Mouse (Mus musculus) lung, embryonic 14.5 days (tissue): ENCODE measurements around the gene Tgfb1. TPM values are rescaled to one million over a fixed set of nuclear protein-coding genes. Genes with fewer than 3 reads are reported as not detected.

ENCODE experiments used
- ATAC-seq: fragments of 200-750 bp; cut with Nextera tagmentation; 2 replicates; pipeline ENCODE4 v1.8.0; 2017; ENCODE audit warnings: mild to moderate bottlenecking, moderate TSS enrichment, moderate library complexity; ENCODE audit not compliant: insufficient read depth
- DNase-seq: peaks from one replicate; pipeline ENCODE4 v3.0.0-alpha.2; 2015
- H3K27ac ChIP-seq: fragments of 300-500 bp; sonication (generic); 2 replicates; pipeline ENCODE4 v1.5.1; 2014; ENCODE audit warnings: low read depth, mild to moderate bottlenecking, moderate library complexity
- H3K27me3 ChIP-seq: fragments of 300-500 bp; sonication (generic); 2 replicates; pipeline ENCODE4 v1.6.1; 2014; ENCODE audit warnings: low read length, control low read depth; ENCODE audit not compliant: insufficient read depth
- H3K36me3 ChIP-seq: fragments of 300-500 bp; sonication (generic); 2 replicates; pipeline ENCODE4 v1.6.1; 2014; ENCODE audit warnings: control low read depth; ENCODE audit not compliant: insufficient read depth
- H3K4me1 ChIP-seq: fragments of 300-500 bp; sonication (generic); 2 replicates; pipeline ENCODE4 v1.6.1; 2014; ENCODE audit warnings: antibody characterized with exemption, control low read depth; ENCODE audit not compliant: insufficient read depth
- H3K4me2 ChIP-seq: fragments of 300-500 bp; sonication (generic); 2 replicates; pipeline ENCODE4 v1.6.1; 2014; ENCODE audit warnings: mild to moderate bottlenecking
- H3K4me3 ChIP-seq: fragments of 300-500 bp; sonication (generic); 2 replicates; pipeline ENCODE4 v1.5.1; 2014; ENCODE audit warnings: low read depth, low read length
- H3K9ac ChIP-seq: fragments of 300-500 bp; sonication (generic); 2 replicates; pipeline ENCODE4 v1.6.1; 2014
- H3K9me3 ChIP-seq: fragments of 300-500 bp; sonication (generic); 2 replicates; pipeline ENCODE4 v1.6.1; 2016; ENCODE audit warnings: low read depth, low read length, control low read depth
- CTCF ChIP-seq: IDR thresholded peaks from 2 replicates; pipeline ENCODE4 v1.5.1; 2016; ENCODE audit warnings: antibody characterized with exemption, low read depth
- WGBS: fragments of 180-500 bp; shearing (Covaris S2); extraction: QIAGEN DNeasy Blood & Tissue Kit; methylation state at CpG from one replicate; pipeline ENCODE4 v1.1.7; 2014; 5-methylcytosine and 5-hydroxymethylcytosine counted together
- polyA plus RNA-seq: library from polyadenylated mRNA; unstranded; fragments of >200 nt; fragmentation: Nextera tagmentation; extraction: Ambion mirVana; gene quantifications from 2 replicates; pipeline ENCODE4 v1.2.1, GENCODE M21; 2014

Gene Tgfb1
- polyA plus RNA-seq, 1 experiment from 2014 or later, result 4.1 TPM

DNA sequence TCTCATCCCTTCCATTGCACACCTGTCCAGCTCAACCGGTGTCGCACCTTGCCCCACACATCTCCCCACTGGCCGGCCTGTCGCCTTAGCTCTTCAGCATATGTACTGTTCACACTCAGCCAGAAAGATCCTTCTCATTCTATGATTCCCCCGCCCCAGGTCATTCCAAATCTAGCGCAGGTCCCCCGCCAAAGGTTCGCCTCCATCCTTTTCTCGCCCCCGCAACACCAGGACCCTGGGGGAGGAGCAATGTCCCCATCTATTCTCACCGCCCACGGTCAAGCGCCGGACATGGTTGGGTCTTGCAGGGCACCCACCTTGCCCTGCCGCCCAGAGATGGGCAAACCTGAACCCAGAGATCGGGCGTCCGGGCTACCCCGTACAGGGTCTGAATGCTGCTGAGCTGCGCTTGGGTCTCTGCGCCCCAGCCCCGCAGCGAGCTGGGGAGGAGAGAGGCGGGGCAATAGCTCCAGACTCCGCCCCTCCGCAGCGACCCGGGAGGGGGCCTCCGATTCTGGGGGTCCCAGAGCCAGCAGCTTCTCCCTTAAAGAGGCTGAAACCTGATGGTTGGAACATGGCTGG lies 12.0 kb upstream of the Tgfb1 start, which contains the start of gene Tmem91:
TSS of gene Tmem91 (minus strand) at position 448 of the 582 bp plus-strand sequence.
- no peak within 1 kb of the TSS for H3K27ac ChIP-seq
- WGBS, result 3% methylated on average over 29 of the region's 29 CpGs
- 0 out of 2 replicates have a peak within 1 kb of the TSS, but pooled peaks have one; percentile 6 for H3K9ac ChIP-seq
- H3K4me2 ChIP-seq, result peak within 1 kb of the TSS; percentile 56
- TF ChIP-seq CTCF, result no peak
- H3K4me1 ChIP-seq, result 0 out of 2 replicates have a peak, but pooled peaks cover 4% of the 10 kb centered on the region
- H3K36me3 ChIP-seq, result no peaks in the 10 kb centered on the region
- no peaks in the 10 kb centered on the region for H3K9me3 ChIP-seq
- ATAC-seq, result no peak
- peaks cover 32% of the 10 kb centered on the region for H3K27me3 ChIP-seq
- DNase-seq, result no peak
- H3K4me3 ChIP-seq, result peak within 1 kb of the TSS; percentile 29

DNA sequence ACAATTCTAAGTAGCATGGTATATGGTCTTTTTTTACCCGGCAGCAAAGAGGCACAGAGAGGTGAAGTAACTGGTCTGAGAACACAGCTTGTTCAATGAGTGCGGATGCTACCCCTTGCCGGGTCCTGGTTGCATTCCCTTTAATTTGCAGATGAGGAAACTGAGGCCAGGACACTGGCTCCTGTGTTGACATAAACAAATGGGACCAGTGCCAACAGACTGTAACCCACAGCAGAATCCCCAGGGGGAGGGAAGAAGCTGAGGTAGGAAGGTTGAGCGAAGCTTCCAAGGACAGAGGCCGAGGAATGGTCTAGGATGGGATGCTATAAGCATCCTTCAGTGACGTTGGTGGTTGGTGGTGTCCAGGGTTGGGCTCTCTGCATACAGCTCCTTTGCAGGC lies 11.4 kb upstream of the Tgfb1 start:
- no peak overlapping the region for H3K27ac ChIP-seq
- ATAC-seq (no peak), DNase-seq (no peak)

GRCm38 (mm10) chr7:25676085-25676781 lies 10.6 kb upstream of the Tgfb1 start:
- DNase-seq (peak; percentile 84), ATAC-seq (no peak)
- no peak for TF ChIP-seq CTCF
- Histone ChIP-seq H3K36me3 (no peaks in the 10 kb centered on the region), H3K4me1 (peaks cover 5% of the 10 kb centered on the region), H3K9ac (no peak overlapping the region), H3K27ac (no peak overlapping the region), H3K4me3 (no peak overlapping the region), H3K4me2 (no peak overlapping the region; the same call in 1 of the 2 replicates), H3K9me3 (no peaks in the 10 kb centered on the region), H3K27me3 (peaks cover 32% of the 10 kb centered on the region)
- WGBS, result 35% methylated on average over 15 of the region's 15 CpGs

More for the DNA sequence above, 11.4 kb upstream of the Tgfb1 start:
- Histone ChIP-seq H3K36me3 (no peaks in the 10 kb centered on the region), H3K9me3 (no peaks in the 10 kb centered on the region), H3K4me3 (peak overlapping the region; percentile 29; the same call in 1 of the 2 replicates), H3K4me2 (peak overlapping the region; percentile 56), H3K9ac (no peak overlapping the region), H3K4me1 (0 out of 2 replicates have a peak, but pooled peaks cover 4% of the 10 kb centered on the region), H3K27me3 (peaks cover 32% of the 10 kb centered on the region)
- WGBS, result 50% methylated on average over 6 of the region's 6 CpGs
- no peak for TF ChIP-seq CTCF

DNA sequence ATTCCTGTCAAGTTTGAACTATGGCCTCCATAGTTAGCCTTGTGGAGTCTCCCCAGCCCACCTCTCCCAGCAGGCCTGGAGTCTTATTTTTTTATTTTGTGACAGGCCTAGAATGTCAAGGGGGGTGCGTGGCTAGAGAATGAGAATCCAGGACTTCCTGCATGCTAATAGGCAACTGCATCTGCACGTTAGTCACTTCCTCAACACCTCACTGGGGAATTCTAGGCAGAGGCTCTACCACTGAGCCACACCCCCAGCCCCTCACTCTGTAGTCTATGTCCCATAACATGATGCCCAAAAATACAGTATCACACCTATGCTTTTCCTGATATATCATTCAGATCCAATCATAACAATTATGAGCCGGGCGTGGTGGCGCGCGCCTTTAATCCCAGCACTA lies 9.8 kb upstream of the Tgfb1 start:
- Histone ChIP-seq H3K4me2 (no peak overlapping the region), H3K4me3 (no peak overlapping the region), H3K9me3 (no peaks in the 10 kb centered on the region), H3K36me3 (no peaks in the 10 kb centered on the region), H3K9ac (no peak overlapping the region), H3K27me3 (peaks cover 32% of the 10 kb centered on the region), H3K4me1 (peaks cover 10% of the 10 kb centered on the region), H3K27ac (no peak overlapping the region)
- 86% methylated on average over 7 of the region's 7 CpGs for WGBS
- no peak for ATAC-seq
- DNase-seq, result no peak
- no peak for TF ChIP-seq CTCF

DNA sequence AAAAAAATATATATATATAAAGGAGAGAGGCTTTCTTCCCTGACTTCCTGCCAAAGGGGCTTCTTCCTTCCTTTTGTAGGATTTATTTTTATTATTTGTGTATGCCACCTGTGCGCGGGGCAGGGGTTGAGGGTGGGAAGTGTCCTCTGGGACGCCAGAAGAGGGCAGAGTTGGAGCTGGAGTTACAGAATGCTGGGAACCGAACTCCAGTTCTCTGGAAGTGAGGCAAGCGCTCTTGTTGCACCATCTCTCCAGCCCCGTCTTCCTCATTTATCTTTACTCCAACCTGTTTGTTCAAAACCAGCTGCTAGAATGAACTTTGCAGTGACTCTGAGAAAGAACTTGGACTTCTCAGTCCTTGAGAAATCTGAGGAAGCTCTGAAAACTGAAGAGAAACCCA lies 6.8 kb upstream of the Tgfb1 start:
- peak overlapping the region; percentile 56 for H3K4me2 ChIP-seq
- H3K4me3 ChIP-seq, result peak overlapping the region; percentile 64
- peaks cover 13% of the 10 kb centered on the region for H3K27me3 ChIP-seq
- peak; percentile 37 for DNase-seq
- peak; percentile 18; the same call in 1 of the 2 replicates for TF ChIP-seq CTCF
- no peak overlapping the region for H3K27ac ChIP-seq
- no peaks in the 10 kb centered on the region for H3K9me3 ChIP-seq
- H3K9ac ChIP-seq, result no peak overlapping the region
- 3% methylated on average over 6 of the region's 6 CpGs for WGBS
- H3K4me1 ChIP-seq, result peaks cover 10% of the 10 kb centered on the region
- 0 out of 2 replicates have a peak, but pooled peaks cover 4% of the 10 kb centered on the region for H3K36me3 ChIP-seq
- no peak for ATAC-seq

DNA sequence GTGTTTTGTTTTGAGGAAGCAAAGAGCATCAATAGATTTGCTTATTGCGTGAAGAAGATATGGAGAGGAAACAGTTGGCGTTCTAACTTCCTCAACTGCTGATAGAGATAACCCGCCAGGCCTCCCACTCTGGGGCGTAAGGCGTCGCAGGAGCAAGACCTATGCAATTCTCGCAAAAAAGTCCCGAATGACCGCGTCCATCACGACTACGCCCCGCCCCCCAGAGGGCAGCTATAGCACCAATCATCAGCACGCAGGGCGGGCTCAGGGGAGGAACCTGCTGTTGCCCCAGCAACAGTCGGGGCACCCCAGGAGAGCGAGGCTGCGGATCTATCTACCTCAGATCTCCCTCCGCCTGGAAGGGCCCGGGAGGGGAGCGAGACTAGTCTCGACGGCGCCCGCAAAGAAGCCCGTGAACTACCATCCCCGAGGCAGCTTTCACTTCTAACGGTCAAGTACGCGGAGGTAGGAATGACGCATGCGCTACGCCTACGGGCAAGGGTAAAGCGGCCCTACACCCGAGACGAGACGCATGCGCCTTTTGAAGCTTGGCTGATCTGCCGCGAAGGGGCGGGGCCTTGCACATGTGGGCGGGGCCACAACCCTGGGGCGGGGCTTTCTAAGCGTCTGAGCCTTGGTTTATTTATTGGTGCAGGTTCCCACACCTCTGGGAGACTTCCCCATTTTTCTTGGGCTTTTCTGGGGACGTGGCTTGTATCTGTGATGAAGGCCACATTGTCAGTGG lies 6.1 kb upstream of the Tgfb1 start, which contains the start of gene B9d2:
TSS of gene B9d2 (plus strand) at position 267 of the 745 bp plus-strand sequence.
- DNase-seq, result peak; percentile 96
- H3K4me1 ChIP-seq, result peaks cover 10% of the 10 kb centered on the region
- TF ChIP-seq CTCF, result no peak
- peak within 1 kb of the TSS; percentile 54 for H3K9ac ChIP-seq
- peak within 1 kb of the TSS; percentile 64 for H3K4me3 ChIP-seq
- H3K27me3 ChIP-seq, result peaks cover 6% of the 10 kb centered on the region
- peak within 1 kb of the TSS; percentile 56 for H3K4me2 ChIP-seq
- H3K27ac ChIP-seq, result peak within 1 kb of the TSS; percentile 87
- WGBS, result under 1% methylated on average over 46 of the region's 46 CpGs
- H3K9me3 ChIP-seq, result no peaks in the 10 kb centered on the region
- H3K36me3 ChIP-seq, result 0 out of 2 replicates have a peak, but pooled peaks cover 4% of the 10 kb centered on the region
- ATAC-seq, result peak; percentile 96
